Mouse (Mus musculus) C2C12 (cell line): Measurements from ENCODE around the gene Msh5.

Source experiments
- CEBPB ChIP-seq: IDR thresholded peaks from one replicate; pipeline ENCODE4 v1.6.1; 2011; ENCODE audit warnings: low read depth, mild to moderate bottlenecking, control low read depth, moderate library complexity
- CTCF ChIP-seq: IDR thresholded peaks from one replicate; pipeline ENCODE4 v1.5.1; 2011; ENCODE audit not compliant: control insufficient read depth, insufficient read depth, insufficient read length
- MYOD1 ChIP-seq: IDR thresholded peaks from one replicate; pipeline ENCODE4 v1.6.1; 2011; ENCODE audit warnings: low read depth; ENCODE audit not compliant: control insufficient read depth, insufficient read length

DNA sequence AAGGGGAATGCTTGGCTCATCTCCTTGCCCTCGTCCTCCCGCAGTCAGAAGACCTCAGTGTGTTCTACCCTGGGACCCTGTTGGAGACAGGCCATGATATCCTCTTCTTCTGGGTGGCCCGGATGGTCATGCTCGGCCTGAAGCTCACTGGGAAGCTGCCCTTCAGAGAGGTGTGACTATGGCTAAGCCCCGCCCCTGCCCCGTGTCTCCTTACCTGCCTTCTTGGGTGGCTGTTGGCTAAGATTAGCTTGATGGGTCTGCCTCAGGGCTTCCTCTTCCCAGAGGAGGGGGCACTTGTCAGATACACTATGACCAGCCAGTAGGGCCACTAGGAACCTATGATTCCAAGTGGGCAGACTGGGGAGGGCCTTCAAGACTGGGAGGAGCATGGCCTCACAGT is 33.3 kb downstream of the Msh5 start:
- no peak for TF ChIP-seq CTCF
- no peak for TF ChIP-seq MYOD1
- no peak for TF ChIP-seq CEBPB
